Mouse (Mus musculus) midbrain, embryonic 12.5 days (tissue): ENCODE data around the gene 4930467E23Rik. TPM values are rescaled to one million over a fixed set of nuclear protein-coding genes. Genes with fewer than 3 reads are reported as not detected.
"Not testable (repeated sequence)": the region's sequence is repeated elsewhere in the genome, so short reads cannot be mapped to it uniquely, and the experiment has no call there.

Experiments used
- ATAC-seq: fragments of 200-750 bp; cut with Nextera tagmentation; 2 replicates; pipeline ENCODE4 v1.8.0; 2017; ENCODE audit warnings: low read depth, moderate TSS enrichment, moderate library complexity; ENCODE audit not compliant: low FRiP score
- H3K27ac ChIP-seq: fragments of 300-500 bp; sonication (generic); replicated peaks from 2 replicates; pipeline ENCODE4 v1.5.1; 2016; ENCODE audit warnings: mild to moderate bottlenecking
- H3K27me3 ChIP-seq: fragments of 300-500 bp; sonication (generic); 2 replicates; pipeline ENCODE4 v1.6.1; 2016; ENCODE audit warnings: mild to moderate bottlenecking
- H3K36me3 ChIP-seq: fragments of 300-500 bp; sonication (generic); 2 replicates; pipeline ENCODE4 v1.6.1; 2016
- H3K4me1 ChIP-seq: fragments of 300-500 bp; sonication (generic); 2 replicates; pipeline ENCODE4 v1.6.1; 2016
- H3K4me2 ChIP-seq: fragments of 300-500 bp; sonication (generic); replicated peaks from 2 replicates; pipeline ENCODE4 v1.6.1; 2016; ENCODE audit warnings: mild to moderate bottlenecking, moderate library complexity
- H3K4me3 ChIP-seq: fragments of 300-500 bp; sonication (generic); 2 replicates; pipeline ENCODE4 v1.5.1; 2016; ENCODE audit warnings: mild to moderate bottlenecking
- H3K9ac ChIP-seq: fragments of 300-500 bp; sonication (generic); replicated peaks from 2 replicates; pipeline ENCODE4 v1.6.1; 2016; ENCODE audit warnings: mild to moderate bottlenecking, moderate library complexity
- H3K9me3 ChIP-seq: fragments of 300-500 bp; sonication (generic); 2 replicates; pipeline ENCODE4 v1.6.1; 2016; ENCODE audit warnings: mild to moderate bottlenecking
- WGBS: fragments of 180-500 bp; shearing (Covaris S2); methylation state at CpG from one replicate; pipeline ENCODE4 v1.1.7; 2016; 5-methylcytosine and 5-hydroxymethylcytosine counted together
- polyA plus RNA-seq: library from polyadenylated mRNA; unstranded; fragments of >200 nt; fragmentation: Nextera tagmentation; extraction: Ambion mirVana; gene quantifications from 2 replicates; pipeline ENCODE4 v1.2.1, GENCODE M21; 2016

The 4930467E23Rik gene
- polyA plus RNA-seq, 1 experiment from 2014 or later: not detected

DNA sequence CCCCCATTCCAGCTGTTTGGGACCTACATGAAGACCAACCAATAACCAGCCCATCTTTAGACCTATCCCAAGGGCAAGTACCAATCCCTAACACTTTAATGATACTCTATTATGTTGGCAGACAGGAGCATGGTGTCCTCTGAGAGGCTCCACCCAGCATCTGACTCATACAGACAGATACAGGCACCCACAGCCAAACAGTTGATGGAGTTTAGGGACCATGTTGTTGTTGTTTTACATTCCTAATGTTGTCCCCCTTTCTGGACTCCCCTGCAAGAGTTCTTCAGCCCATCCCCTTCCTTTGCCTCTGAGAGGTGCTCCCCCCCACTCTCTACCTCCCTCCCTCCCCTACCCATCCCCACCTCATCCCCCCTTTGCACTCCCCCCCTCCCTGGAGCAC lies 46.9 kb downstream of the 4930467E23Rik start:
- H3K9me3 ChIP-seq, H3K4me1 ChIP-seq, ATAC-seq, H3K27me3 ChIP-seq, H3K9ac ChIP-seq, H3K4me2 ChIP-seq, H3K27ac ChIP-seq, H3K36me3 ChIP-seq, H3K4me3 ChIP-seq: not testable (repeated sequence)

- H3K27ac ChIP-seq, ATAC-seq, H3K4me1 ChIP-seq, H3K27me3 ChIP-seq, H3K9ac ChIP-seq, H3K4me3 ChIP-seq, H3K9me3 ChIP-seq, H3K4me2 ChIP-seq, H3K36me3 ChIP-seq: not testable (repeated sequence)
- WGBS: 46% methylated on average over 2 of the region's 2 CpGs
Measured at GRCm38 (mm10) chr8:19777500-19777899, 48.1 kb downstream of the 4930467E23Rik start.

GRCm38 (mm10) chr8:19778126-19778525 lies 48.8 kb downstream of the 4930467E23Rik start:
- H3K27ac ChIP-seq, H3K9ac ChIP-seq, H3K36me3 ChIP-seq, H3K9me3 ChIP-seq, ATAC-seq, H3K4me3 ChIP-seq, H3K4me1 ChIP-seq, H3K27me3 ChIP-seq, H3K4me2 ChIP-seq: not testable (repeated sequence)
- WGBS: 63% methylated on average over 1 of the region's 1 CpGs

GRCm38 (mm10) chr8:19778891-19779290 lies 49.5 kb downstream of the 4930467E23Rik start:
- H3K36me3 ChIP-seq, H3K9me3 ChIP-seq, H3K27ac ChIP-seq, H3K9ac ChIP-seq, H3K4me1 ChIP-seq, H3K27me3 ChIP-seq, H3K4me3 ChIP-seq, ATAC-seq, H3K4me2 ChIP-seq: not testable (repeated sequence)
- 87% methylated on average over 8 of the region's 8 CpGs for WGBS

- not testable (repeated sequence) for ATAC-seq
Measured at GRCm38 (mm10) chr8:19780212-19780611, 50.8 kb downstream of the 4930467E23Rik start.

GRCm38 (mm10) chr8:19780658-19781057 lies 51.3 kb downstream of the 4930467E23Rik start:
- not testable (repeated sequence) for H3K9me3 ChIP-seq, H3K9ac ChIP-seq, ATAC-seq, H3K36me3 ChIP-seq, H3K4me1 ChIP-seq, H3K27ac ChIP-seq, H3K4me3 ChIP-seq, H3K27me3 ChIP-seq, H3K4me2 ChIP-seq

More at GRCm38 (mm10) chr8:19780212-19780611, 50.8 kb downstream of the 4930467E23Rik start:
- H3K9ac ChIP-seq, H3K9me3 ChIP-seq, H3K4me2 ChIP-seq, H3K4me1 ChIP-seq, H3K36me3 ChIP-seq, H3K27ac ChIP-seq, H3K4me3 ChIP-seq, H3K27me3 ChIP-seq: not testable (repeated sequence)
- 91% methylated on average over 4 of the region's 4 CpGs for WGBS

DNA sequence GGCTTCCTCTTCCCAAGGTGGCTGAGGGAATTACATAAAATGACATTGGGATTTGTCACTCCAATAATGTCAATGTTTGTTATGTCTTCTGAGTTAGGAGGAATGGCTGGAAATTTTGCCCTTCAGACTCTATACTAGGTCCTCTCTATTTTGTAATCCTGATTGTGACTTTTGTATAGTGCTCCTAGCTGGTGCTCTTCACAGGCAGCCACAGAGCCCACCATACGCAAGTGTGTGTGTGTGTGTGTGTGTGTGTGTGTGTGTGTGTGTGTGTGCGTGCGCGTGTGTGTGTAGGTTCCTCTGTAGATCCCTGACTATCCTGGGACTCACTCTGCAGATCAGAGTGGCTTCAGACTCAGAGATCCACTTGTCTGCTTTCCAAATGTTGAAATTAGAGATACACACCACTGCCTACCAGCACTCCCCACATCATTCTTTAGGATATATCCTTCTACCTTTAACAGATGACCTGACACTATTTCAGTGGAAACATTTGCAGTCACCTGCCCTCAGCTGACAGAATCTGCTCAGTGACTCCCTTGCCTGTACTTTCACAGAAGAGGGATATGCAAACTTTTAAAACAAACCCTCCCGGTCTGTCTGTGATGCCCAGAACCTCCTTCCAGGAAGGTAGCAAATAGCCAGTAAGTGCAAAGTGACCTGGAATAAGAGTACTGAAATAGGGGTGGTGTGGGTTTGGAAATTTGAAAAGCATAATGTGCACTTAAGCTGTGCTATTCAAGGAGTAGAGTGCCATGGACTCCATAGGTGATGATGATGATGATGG lies 52.1 kb downstream of the 4930467E23Rik start:
- not testable (repeated sequence) for H3K4me1 ChIP-seq, H3K36me3 ChIP-seq, H3K4me3 ChIP-seq, H3K27ac ChIP-seq, H3K9ac ChIP-seq, H3K9me3 ChIP-seq, ATAC-seq, H3K27me3 ChIP-seq, H3K4me2 ChIP-seq
- 88% methylated on average over 2 of the region's 5 CpGs for WGBS

- not testable (repeated sequence) for H3K4me3 ChIP-seq, H3K9me3 ChIP-seq, ATAC-seq, H3K36me3 ChIP-seq, H3K27me3 ChIP-seq, H3K4me1 ChIP-seq, H3K27ac ChIP-seq, H3K9ac ChIP-seq, H3K4me2 ChIP-seq
- 83% methylated on average over 3 of the region's 3 CpGs for WGBS
Measured at GRCm38 (mm10) chr8:19782736-19783135, 53.4 kb downstream of the 4930467E23Rik start.

GRCm38 (mm10) chr8:19783860-19784259 lies 54.5 kb downstream of the 4930467E23Rik start:
- H3K9ac ChIP-seq, H3K9me3 ChIP-seq, ATAC-seq, H3K4me1 ChIP-seq, H3K27ac ChIP-seq, H3K36me3 ChIP-seq, H3K4me3 ChIP-seq, H3K4me2 ChIP-seq, H3K27me3 ChIP-seq: not testable (repeated sequence)
- 75% methylated on average over 1 of the region's 5 CpGs for WGBS

DNA sequence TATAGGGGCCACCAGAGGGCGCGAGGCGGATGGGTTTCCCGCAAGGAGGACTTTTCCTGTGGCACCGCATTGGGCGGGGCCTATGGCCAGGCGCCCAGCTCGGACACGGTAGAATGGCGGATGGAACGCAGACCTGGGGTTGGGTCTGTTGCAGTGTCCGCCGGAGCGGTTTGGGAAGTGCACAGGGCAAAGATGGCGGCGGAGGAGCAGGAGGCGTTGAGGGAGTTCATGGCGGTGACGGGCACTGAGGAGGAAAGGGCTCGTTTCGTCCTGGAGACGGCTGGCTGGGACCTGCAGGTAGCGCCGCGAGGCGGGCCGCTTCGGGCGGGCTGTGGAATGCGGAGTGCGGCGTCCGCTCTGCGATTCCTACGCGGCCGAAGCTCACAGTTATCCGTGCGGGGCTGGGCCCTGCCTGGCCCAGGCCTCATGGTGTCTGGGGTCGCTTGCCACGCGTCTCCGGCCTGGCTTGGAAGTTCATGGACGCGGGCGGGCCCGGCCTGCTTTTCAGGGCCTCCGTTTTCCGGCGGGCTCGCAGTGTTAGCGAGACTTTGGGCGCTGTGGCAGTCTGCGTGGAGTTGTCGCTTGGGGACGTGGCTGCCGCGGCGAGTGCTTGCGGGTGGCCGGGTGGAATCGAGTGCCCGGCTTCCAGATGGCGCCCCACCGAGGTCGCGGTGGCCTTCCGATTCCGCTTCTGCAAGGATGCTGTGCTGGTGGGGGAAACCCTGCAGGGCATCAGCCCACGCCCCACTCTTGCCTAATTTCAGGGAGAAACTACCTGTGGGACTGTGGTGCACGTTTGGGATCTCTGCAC lies 55.4 kb downstream of the 4930467E23Rik start:
- not testable (repeated sequence) for H3K9me3 ChIP-seq, H3K27me3 ChIP-seq, H3K36me3 ChIP-seq, H3K4me1 ChIP-seq
- H3K4me2 ChIP-seq: peak overlapping the region; percentile 47
- peak overlapping the region; percentile 48 for H3K4me3 ChIP-seq
- WGBS: 13% methylated on average over 71 of the region's 71 CpGs
- ATAC-seq: peak; percentile 100
- peak overlapping the region; percentile 73 for H3K9ac ChIP-seq
- peak overlapping the region; percentile 82 for H3K27ac ChIP-seq

DNA sequence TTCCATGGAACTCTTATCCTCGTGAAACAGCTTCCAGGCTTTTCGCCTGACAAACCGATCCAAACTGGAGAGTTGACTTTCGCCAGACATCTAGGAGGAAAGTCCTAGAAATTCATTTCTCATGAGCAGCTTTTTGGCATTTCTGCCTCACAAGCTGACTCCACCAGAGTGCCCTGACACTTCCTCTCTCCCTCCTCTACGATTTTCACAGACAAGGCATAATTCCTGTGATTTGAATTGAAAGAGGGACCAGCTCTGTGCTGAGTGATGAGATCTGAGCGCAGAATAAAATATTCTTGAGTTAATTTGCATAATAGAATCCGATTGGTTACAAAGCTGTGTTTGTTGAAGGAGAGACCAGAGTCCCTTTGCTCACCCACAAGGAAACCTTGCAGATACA lies 63.3 kb downstream of the 4930467E23Rik start:
- H3K27ac ChIP-seq, H3K4me1 ChIP-seq, ATAC-seq, H3K4me2 ChIP-seq, H3K9me3 ChIP-seq, H3K36me3 ChIP-seq, H3K9ac ChIP-seq, H3K27me3 ChIP-seq, H3K4me3 ChIP-seq: not testable (repeated sequence)
- WGBS: 78% methylated on average over 7 of the region's 7 CpGs
